Mouse (Mus musculus) cerebellum, postnatal 25 days (tissue): ENCODE data around the gene Defb46.

Experiments
- DNase-seq, 2 experiments: peaks; one replicate each; pipeline ENCODE4 v3.0.0; 2021; ENCODE audit warnings: mixed read lengths in 2 of 2

Defb46 gene

GRCm38 (mm10) chr8:19239616-19240015 lies at the start of gene Defb46:
Gene Defb46 (plus strand): TSS chr8:19239916.
- DNase-seq: no peak

- no peak for DNase-seq
Observed at GRCm38 (mm10) chr8:19225161-19225560, 14.6 kb upstream of the Defb46 start, which contains the start of gene Defb6. Gene Defb6 (plus strand): TSS chr8:19225478.

DNA sequence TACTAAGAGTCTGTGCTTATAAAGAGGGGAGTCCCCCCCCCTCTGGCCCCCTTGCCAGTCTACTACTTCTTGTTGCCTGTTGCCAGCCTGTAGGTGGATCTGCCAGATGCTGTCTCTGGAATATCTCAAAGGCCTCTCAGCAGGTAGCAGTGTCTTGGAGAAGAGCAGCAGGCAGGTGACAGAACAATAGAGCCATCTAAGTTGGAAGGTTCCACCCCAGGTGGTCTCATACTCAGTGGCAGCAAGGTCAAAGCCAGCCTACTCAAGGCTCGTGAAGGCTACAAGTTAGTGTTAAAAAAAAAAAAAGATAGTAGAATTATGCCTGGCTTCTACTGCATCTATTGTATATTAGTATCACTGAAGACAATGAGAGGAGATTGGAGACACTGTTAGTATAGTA lies 1.6 kb upstream of the Defb46 start:
- DNase-seq: no peak

GRCm38 (mm10) chr8:19247280-19247679 lies 7.6 kb downstream of the Defb46 start, which contains the start of gene Defb5:
Gene Defb5 (plus strand): TSS chr8:19247580.
- DNase-seq: no peak

GRCm38 (mm10) chr8:19258136-19258535 lies 18.4 kb downstream of the Defb46 start:
- no peak for DNase-seq

DNA sequence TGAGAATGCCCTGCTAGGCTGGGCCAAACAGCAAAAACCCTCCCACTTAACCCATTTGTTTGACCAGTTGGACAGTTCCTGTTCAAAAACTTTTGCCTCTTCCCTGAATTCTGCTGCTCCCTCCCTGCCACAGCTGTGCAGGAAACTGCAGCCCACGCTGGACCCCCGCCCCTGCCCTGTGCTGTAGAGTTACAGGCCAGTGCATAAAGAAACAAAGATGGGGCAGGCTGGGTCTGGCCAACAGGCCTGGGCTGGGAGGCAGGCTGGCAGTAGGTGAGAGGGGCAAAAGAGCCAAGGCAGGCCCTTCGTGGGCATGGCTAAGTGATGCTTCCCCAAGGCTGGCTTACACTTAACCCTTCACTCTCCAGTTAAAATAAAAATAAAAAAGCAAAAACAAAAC lies 20.0 kb downstream of the Defb46 start:
- DNase-seq: no peak
